Mouse (Mus musculus) gastrocnemius, postnatal 14 days (tissue): ENCODE results near the gene Klhl9. TPM values are rescaled to one million over a fixed set of nuclear protein-coding genes. Genes with fewer than 3 reads are reported as not detected.
"Not testable (repeated sequence)": the region's sequence is repeated elsewhere in the genome, so short reads cannot be mapped to it uniquely, and the experiment has no call there.

Experiments used
- DNase-seq: peaks from one replicate; pipeline ENCODE4 v3.0.0; 2021; ENCODE audit warnings: mixed read lengths
- intact Hi-C: fragments of 180-260 bp; cut with DNase I; formaldehyde crosslinking; loops from one replicate; pipeline ENCODE4 v1.15.1; 2025; ENCODE audit warnings: low total_unique reads
- long read RNA-seq, 2 experiments: library from polyadenylated mRNA; stranded (forward); transcript quantifications; one replicate each; pipeline ENCODE4 v2.0.0; 2021
- total RNA-seq, 2 experiments: library from RNA; stranded (reverse); gene quantifications; 2 replicates each; pipeline ENCODE4 v1.2.3; 2021

Klhl9 gene
- 10 to 100 TPM; 51.0 to 57.1 TPM for total RNA-seq
- long read RNA-seq, experiment 1, full-length matches to known transcripts: 24 of 24 reads
- long read RNA-seq, experiment 1, partial matches to known transcripts: 0 of 24 reads
- long read RNA-seq, experiment 1, other reads (novel, unspliced or antisense): 0 of 24 reads
- long read RNA-seq, experiment 2, full-length matches to known transcripts: 31 of 32 reads
- long read RNA-seq, experiment 2, partial matches to known transcripts: 0 of 32 reads
- long read RNA-seq, experiment 2, other reads (novel, unspliced or antisense): 1 of 32 reads

GRCm38 (mm10) chr4:88721791-88722721 lies at the start of gene Klhl9, which contains the start of gene Gm26566:
Gene Klhl9, minus strand, starts transcription at chr4:88722465.
Gene Gm26566, plus strand, starts transcription at chr4:88721805.
- DNase-seq: peak; percentile 95

GRCm38 (mm10) chr4:88763384-88764018 lies 41.2 kb upstream of the Klhl9 start:
- DNase-seq: peak; percentile 57
- intact Hi-C loops: not testable (repeated sequence)

More at GRCm38 (mm10) chr4:88721791-88722721, at the start of gene Klhl9, which contains the start of gene Gm26566:
- intact Hi-C loops: no loop called here

DNA sequence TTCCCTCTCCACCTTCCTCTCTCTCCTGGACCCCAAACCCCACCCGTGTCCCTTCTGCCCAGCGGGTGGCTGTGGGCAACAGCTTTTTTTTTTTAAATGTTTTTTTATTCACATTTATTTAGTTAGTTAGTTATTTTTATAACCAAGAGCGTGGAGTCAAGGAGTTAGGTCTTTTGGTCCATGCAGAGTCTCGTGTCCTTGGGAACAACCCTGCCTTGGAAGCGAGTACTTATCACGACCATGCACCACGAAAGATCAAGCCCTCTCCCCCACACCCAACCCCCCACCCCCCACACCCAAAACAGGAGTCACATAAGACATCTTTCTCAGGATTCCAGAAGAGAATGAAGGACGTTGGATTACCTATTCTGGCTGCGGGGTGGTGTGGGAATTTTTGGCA lies 40.1 kb upstream of the Klhl9 start:
- DNase-seq, intact Hi-C loops: not testable (repeated sequence)

- intact Hi-C loops: not testable (repeated sequence)
- DNase-seq: peak; percentile 67
Observed at GRCm38 (mm10) chr4:88761776-88762175, 39.5 kb upstream of the Klhl9 start.

DNA sequence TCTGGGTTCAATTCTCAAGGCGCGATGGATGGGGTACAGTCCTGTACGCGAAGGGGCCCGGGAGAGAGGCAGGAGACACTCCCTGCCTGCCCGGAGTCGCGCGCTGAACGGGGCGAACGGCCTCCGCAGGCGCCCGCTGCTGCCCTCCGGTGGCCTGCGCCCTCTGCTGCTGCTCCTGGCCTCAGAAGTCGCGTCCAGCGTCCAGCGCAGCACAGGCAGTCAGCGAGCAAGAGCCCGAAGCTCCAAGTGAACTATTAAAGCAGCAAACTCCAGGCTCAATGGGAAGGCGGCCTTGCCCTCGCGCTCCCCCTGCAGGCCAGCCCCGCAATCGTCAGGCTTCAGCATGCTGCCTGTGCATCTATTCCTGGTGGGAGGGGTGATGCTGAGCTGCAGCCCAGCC lies 38.2 kb upstream of the Klhl9 start:
- intact Hi-C loops: not testable (repeated sequence)
- peak; percentile 81 for DNase-seq

DNA sequence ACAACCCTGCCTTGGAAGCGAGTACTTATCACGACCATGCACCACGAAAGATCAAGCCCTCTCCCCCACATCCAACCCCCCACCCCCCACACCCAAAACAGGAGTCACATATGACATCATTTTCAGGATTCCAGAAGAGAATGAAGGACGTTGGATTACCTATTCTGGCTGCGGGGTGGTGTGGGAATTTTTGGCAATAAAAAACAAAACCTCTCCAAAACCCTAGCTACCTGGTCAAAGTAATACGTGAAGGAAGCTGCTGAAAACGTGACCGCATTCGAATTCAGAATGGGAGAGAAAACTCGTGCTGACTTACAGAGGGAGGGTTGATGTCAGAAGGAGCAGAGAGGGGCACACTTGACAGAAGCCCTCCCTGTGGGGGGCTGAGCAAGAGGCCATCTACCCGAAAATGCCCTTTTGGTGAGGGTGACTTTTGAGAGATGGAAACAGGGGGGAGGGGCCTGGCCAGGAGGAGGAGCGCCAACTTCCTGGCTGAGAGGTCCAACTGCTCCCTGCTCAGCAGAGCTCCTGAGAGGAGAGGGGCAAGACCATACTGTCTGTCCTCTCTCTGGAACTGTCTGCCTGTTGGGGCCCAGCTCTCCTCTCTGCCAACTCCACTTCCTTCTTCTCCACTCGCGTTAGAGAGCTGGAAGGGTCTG lies 37.5 kb upstream of the Klhl9 start, which contains the start of gene Gm13283:
Gm13283 (plus strand) TSS at position 510 of the 659 bp plus-strand sequence.
- intact Hi-C loops, DNase-seq: not testable (repeated sequence)

GRCm38 (mm10) chr4:88758751-88759150 lies 36.5 kb upstream of the Klhl9 start:
- DNase-seq, intact Hi-C loops: not testable (repeated sequence)

GRCm38 (mm10) chr4:88757628-88758031 lies 35.4 kb upstream of the Klhl9 start:
- intact Hi-C loops: not testable (repeated sequence)
- peak; percentile 79 for DNase-seq

GRCm38 (mm10) chr4:88756581-88757513 lies 34.6 kb upstream of the Klhl9 start:
- DNase-seq, intact Hi-C loops: not testable (repeated sequence)

DNA sequence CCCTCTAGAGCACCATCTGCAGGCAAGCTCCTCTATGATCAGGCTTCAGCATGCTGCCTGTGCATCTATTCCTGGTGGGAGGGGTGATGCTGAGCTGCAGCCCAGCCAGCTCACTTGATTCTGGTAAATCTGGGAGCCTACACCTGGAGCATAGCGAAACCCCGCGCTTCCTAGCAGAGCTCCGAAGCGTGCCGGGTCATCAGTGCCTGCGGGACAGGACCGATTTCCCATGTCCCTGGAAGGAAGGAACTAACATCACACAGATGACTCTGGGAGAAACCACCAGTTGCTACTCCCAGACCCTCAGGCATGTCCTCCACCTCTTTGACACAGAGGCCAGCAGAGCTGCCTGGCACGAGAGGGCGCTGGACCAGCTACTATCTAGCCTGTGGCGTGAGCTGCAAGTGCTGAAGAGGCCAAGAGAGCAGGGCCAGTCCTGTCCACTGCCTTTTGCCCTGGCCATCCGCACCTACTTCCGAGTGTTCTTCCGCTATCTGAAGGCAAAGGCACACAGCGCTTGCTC lies 32.6 kb upstream of the Klhl9 start, which contains the start of gene Gm13271:
Gm13271 (plus strand) TSS at position 51 of the 523 bp plus-strand sequence.
- DNase-seq: peak; percentile 53
- intact Hi-C loops: not testable (repeated sequence)

DNA sequence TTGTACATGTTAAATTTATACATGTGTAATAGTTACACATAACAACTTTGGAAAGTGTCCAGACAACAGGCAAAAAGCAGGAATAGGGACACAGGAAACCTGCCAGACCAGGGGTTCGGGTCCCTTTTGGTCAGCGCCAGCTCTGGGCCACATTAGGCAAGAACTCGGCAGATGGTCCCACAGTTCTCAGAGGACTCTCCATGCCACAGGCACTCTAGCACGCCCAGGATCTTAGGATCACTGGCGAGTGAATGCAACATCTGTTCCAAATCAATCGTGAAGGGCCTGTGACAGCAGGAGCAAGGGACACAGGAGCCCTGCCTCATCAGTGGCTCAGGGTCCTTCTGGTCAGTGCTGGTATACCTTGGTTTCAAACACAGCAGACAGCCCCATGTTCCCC lies 27.7 kb upstream of the Klhl9 start:
- intact Hi-C loops: no loop called here
- DNase-seq: no peak

DNA sequence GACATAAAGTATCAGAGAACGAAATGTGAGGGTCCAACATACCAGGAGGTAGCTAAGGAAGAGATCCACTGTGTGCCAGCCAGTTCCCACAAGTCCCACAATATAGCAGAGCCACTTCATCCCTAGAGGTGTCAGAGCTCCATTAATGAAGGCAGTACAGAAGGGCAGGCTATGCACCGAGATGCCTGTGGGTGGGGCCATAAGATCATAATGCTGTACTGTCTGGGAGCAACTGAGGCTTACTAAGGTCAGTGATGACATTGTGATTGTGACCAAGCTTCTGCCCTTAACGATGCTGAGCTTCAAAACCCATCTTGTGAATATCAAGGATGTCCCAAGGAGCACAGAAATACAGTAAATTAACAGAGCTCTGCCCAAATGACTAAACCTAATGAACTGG lies 21.9 kb upstream of the Klhl9 start:
- intact Hi-C loops: loop anchor here (5.0 kb wide), 1 partner anchor 47 kb away; no protein-coding TSS in a partner anchor
- DNase-seq: no peak

GRCm38 (mm10) chr4:88742771-88743371 lies 20.6 kb upstream of the Klhl9 start:
- intact Hi-C loops: loop anchor here (5.0 kb wide), 1 partner anchor 46 kb away; no protein-coding TSS in a partner anchor
- no peak for DNase-seq

- intact Hi-C loops: loop anchor here (5.0 kb wide), 1 partner anchor 44 kb away; no protein-coding TSS in a partner anchor
Observed at GRCm38 (mm10) chr4:88741426-88741825, 19.2 kb upstream of the Klhl9 start.

DNA sequence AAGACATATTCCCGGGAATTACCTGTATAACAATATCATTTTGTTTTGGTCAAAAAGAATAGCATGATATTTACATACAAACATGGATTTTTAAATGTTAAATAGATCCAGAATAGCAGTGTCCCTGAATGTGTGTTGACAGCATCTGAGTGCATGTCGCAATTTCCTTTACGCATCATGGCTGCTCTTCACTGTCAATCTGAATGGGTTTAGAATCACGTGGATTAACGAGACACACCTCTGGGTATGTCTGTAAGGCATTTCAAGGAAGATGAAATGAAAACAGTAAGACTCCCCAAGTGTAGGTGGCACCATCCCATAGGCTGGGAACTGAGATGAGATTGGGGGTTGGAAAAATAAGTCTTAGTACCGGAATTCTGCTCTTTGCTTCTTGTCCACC lies 16.8 kb upstream of the Klhl9 start:
- DNase-seq: no peak
- intact Hi-C loops: no loop called here

More at GRCm38 (mm10) chr4:88741426-88741825, 19.2 kb upstream of the Klhl9 start:
- no peak for DNase-seq

GRCm38 (mm10) chr4:88738480-88738879 lies 16.2 kb upstream of the Klhl9 start:
- peak; percentile 60 for DNase-seq
- intact Hi-C loops: no loop called here

GRCm38 (mm10) chr4:88727324-88727723 lies 5.1 kb upstream of the Klhl9 start:
- no peak for DNase-seq
- intact Hi-C loops: loop anchor here (2.0 kb wide), 1 partner anchor 33 kb away; no protein-coding TSS in a partner anchor
